Mouse (Mus musculus) kidney, adult 18-20 months (tissue): ENCODE measurements around the gene Znrf3.
"Not testable (repeated sequence)": the region's sequence is repeated elsewhere in the genome, so short reads cannot be mapped to it uniquely, and the experiment has no call there.

Experiments
- DNase-seq: peaks from one replicate; pipeline ENCODE4 v3.0.0; 2021

Gene Znrf3

DNA sequence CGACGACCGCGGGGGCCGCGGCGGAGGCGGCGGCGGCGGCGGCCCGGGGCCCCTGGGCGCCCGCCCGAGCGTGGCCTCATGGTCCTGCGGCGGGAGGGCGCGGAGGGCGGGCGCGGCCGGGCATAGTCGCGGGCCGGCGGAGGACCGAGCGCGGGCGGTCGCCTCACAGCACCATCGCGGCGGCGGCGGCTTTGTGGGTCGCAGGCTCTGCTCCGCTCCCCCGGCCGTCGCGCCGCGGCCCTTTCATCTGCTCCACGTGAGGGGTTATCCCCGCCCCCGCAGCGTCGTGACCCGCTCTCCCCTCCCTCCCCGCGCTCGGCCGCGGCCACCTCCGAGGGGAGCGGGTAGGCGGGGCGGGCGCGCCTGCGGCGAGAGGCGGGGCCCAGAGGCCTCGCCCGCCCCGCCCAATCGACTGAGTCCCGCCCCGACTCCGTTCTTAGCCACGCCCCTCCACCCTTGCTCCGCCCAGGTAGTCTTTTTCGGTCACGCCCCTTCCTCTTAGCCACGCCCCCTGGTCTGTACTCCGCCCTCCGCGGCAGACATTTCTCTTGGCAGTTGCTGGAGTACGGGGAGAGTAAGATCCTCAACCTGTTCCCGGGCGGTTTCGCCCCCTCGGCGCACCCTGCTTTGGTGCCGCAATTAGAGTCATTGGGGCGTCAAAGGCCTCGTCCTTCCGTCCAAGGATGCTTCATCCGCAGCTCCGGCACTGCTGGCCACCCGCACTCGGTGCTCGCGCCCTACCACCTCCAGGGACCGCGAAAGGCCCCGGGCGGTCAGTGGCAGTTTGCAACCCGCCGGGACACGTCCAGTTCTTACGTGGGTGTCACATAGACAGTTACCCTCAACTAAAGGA, at the start of gene Znrf3:
Znrf3 (minus strand) TSS at position 249 of the 853 bp plus-strand sequence.
- DNase-seq: peak; percentile 94

GRCm38 (mm10) chr11:5493869-5494268, 49.2 kb upstream of the Znrf3 start:
- no peak for DNase-seq

- no peak for DNase-seq
These were observed 47.3 kb upstream of the Znrf3 start for GRCm38 (mm10) chr11:5491912-5492311.

DNA sequence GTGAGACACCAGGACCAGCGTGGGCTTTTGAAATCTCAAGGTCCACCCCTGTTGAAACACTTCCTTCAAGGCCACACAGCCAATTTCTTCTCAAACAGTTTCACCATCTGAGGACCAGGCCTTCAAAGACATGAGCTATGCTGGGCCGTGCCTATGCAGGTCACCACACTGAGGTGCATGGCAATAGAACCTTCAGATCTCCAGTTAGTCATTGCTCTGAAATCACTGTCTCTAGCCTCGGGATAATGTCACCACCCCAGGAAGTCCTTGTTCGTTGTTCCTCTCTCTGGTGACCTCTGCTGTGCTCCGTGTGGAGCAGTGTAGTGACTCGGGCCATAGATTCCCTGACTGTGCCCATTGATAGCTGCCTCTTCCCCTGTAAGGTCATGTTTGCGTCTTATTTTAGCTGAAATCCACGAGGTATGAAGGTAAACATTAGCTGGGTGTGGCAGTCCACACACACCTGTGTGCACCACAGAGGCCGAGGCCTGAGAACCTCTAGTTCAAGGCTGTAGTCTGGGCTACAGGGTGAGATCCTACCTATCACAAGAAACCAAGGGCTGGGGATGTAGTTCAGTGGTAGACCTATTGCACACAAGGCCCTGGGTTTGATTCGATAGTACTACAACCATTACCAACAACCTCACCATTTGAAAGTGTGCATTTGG, 46.5 kb upstream of the Znrf3 start:
- no peak for DNase-seq

GRCm38 (mm10) chr11:5489433-5489832, 44.8 kb upstream of the Znrf3 start:
- DNase-seq: not testable (repeated sequence)

DNA sequence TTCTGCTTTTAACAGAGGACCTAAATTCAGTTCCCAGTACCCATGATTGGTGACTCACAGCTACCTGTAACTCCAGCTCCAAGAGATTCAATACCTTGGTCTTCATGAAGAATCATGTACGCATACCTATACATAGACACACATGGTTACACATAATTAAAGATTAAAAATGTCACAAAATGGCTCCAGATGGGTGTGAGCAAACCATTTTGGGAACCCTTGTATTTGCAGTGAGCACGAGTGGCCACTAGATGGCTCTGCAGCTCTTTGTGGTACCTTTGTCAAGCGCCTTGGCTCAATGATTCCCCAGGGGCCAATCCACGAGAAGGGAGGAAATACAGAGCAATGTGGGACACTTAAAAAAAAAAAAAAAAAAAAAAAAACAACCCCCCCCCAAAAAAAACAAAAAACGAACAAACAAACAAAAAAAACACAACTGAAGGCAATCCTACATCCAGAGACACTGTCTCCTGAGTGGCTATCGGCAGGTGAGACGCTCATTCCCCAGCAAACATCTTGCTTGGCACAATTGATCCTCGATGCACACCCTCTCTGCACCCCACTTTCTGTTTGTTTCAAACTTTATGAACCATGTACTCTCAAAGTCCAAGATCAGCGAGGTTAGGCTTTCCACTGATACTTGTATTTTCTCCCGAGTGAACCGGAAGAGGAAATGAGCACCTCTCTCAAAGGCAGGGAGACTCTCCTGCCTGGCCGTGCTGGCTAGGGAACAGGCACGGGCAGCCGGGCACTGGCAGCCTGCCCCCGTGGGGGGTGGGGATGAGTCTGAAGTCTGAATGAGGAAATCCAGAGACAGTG, 40.8 kb upstream of the Znrf3 start:
- DNase-seq: peak; percentile 89

GRCm38 (mm10) chr11:5482581-5482980, 37.9 kb upstream of the Znrf3 start:
- DNase-seq: no peak

DNA sequence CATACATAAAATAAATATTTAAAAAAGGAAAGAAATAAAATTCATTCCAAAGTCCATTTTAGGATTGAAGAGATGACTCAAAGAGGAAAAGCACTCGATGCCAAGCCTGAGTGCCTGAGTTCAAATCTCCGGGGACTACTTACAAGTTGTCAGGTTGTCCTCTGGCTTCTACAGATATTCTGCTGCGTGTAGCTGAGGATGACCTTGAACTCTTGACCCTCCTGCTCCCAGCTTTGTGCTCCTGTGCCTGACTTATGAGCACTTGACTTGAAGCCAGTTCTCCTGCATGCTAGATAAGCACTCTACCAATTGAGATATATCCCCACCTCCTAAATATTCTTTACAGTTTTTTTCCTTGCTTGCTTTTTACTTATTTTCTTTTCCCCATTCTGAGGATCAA, 34.2 kb upstream of the Znrf3 start:
- no peak for DNase-seq

GRCm38 (mm10) chr11:5478193-5478592, 33.5 kb upstream of the Znrf3 start:
- DNase-seq: no peak

- no peak for DNase-seq
These were observed 32.2 kb upstream of the Znrf3 start for GRCm38 (mm10) chr11:5476806-5477205.

GRCm38 (mm10) chr11:5475556-5476118, 31.0 kb upstream of the Znrf3 start:
- not testable (repeated sequence) for DNase-seq

DNA sequence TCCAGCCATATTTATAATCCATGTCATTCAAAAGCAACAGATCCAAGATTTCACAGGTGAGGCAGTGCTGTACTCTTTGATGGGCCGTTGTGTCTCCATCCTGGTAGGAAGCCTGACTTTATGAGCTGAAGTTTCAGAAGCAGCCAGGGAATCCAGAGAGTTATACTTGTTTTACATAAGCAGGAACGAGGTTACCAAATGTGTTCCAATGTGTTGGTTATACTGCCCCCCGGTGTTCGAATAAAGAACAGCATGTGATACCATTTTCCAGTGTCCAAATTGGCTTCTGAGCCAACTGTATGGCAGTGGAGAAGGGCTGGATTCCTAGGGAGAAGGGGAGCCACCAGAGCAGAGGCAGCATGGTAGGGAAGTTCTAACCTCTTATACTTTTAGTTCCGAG, 29.5 kb upstream of the Znrf3 start:
- DNase-seq: peak; percentile 77

DNA sequence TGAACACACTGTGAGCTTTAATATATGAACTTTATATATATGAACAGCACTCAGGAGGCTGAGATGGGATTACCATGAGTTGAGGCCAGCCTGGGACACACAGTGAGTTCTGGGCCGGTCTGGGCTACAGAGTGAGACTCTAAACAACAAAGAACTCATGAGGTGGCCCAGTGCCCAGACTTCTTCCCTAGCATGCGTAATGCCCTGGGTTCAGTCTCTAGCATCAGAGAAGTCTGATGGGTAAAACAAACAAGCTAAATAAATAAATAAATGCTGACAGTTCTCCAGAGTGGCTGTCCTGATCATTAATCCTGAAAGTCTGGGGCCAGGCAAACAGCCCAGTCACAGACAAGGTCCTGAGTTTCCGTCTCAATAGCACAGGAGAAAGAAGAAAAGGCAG, 25.4 kb upstream of the Znrf3 start:
- no peak for DNase-seq

DNA sequence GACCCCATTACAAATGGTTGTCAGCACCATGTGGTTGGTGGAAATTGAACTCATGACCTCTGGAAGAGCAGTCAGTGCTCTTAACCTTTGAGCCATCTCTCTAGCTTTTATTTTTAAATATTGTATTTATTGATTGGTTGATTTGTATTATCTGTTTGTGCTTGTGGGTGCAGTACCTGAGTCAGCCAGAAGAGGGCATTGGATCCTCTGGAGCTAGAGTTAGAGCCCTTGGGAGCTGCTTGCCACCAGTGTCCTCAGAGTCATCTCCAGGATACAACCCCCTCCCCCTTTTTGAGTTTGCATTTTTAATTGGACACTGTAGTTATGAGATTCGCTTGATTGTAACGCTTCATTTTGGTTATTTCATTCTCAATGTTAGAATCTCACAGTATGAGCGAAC, 24.4 kb upstream of the Znrf3 start:
- DNase-seq: peak; percentile 67

GRCm38 (mm10) chr11:5468471-5468870, 23.8 kb upstream of the Znrf3 start:
- DNase-seq: no peak

DNA sequence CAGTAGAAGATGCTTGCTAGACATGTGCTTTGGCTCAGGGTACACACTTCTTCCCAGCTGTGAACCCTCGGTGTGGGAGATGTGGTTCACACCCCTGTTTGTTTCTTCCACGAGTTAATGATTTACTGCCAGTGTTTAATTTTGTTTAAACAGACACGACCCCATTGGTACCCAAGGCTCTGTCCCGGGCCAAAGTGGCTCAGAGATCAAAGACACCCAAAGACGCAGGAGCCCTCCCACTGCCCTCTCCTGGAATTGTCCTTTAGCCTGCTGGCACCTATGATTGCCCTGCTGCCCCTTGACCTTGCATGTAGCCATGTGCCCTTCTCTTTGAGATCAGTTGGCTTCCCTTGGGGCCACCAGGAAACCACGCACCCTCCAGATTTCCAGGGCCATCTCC, 7.3 kb upstream of the Znrf3 start:
- DNase-seq: peak; percentile 40

GRCm38 (mm10) chr11:5451341-5451740, 6.7 kb upstream of the Znrf3 start:
- no peak for DNase-seq

GRCm38 (mm10) chr11:5450701-5451100, 6.1 kb upstream of the Znrf3 start:
- no peak for DNase-seq

DNA sequence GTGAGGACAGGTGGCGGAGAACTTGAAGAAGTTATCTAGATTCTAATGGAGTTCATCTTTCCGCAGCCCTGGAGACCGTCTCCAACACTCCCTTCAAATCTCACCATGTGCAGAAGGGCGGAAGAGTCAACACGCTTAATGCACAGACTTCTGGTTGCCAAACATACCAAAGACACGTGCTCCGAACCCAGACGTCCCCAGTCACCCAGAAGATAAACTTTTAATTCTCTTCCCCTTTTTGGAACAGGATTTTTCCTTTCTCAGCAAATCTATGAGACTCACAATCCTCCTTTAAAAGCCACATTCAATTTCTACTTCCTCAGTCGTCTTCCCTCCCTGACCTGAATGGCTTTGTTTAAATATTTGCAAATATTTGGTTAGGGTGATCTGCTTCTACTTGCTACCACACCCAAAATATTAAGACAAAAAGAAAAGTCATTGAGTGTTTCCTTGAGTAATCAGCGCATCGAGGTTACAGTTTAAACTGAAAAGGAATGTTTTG, 856 bp upstream of the Znrf3 start:
- DNase-seq: no peak

GRCm38 (mm10) chr11:5444234-5444598, 431 bp downstream of the Znrf3 start:
- no peak for DNase-seq

GRCm38 (mm10) chr11:5443511-5444233, 975 bp downstream of the Znrf3 start:
- peak; percentile 53 for DNase-seq

DNA sequence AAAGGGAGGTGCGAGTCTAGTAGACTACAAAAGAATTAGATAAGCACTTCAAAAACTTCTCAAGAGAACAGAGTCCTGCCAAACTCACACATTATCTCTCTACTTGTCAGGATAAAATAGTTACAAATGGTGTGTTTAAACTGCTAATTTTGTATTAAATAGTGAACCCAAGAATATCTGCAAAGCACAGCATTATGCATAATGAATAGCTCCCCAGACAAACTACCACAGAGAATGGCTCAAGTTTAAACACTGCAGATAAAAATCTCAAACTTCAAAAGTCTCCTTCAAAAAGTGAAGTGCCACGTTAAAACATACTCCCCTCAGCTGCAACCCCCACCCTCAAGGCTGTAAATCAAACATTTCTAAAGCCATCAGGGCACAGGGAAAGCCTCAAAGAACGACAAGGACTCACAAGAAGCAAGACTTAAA, 2.0 kb downstream of the Znrf3 start:
- DNase-seq: no peak
